ENCODE assay signal across 8 mouse cellular contexts in genomic region chr8:11549706-11550105, GRCm38 (mm10). TPM values are rescaled to one million over a fixed set of nuclear protein-coding genes. Genes with fewer than 3 reads are reported as not detected.
DNase-seq lines count a peak whose midpoint lies in the region; ATAC-seq and TF ChIP-seq lines count a peak whose summit lies in the region.

No protein-coding gene starts in this region.

- no peak for TF ChIP-seq POLR2A in cerebellum, adult 2 months (IDR thresholded peaks at IDR 0.05; ENCODE audit: borderline replicate concordance, insufficient read depth, low read length)

- no peaks in the 10 kb centered on the region for H3K27me3 ChIP-seq in cerebellum, adult 2 months (ENCODE audit: control insufficient read depth, insufficient read depth, low read length)
- H3K27me3 ChIP-seq in forebrain, postnatal 0 days (ENCODE audit: insufficient read depth, low read length), result no peaks in the 10 kb centered on the region
- no peaks in the 10 kb centered on the region for H3K27me3 ChIP-seq in intestine, embryonic 15.5 days (replicated peaks)
- no peaks in the 10 kb centered on the region for H3K27me3 ChIP-seq in neural tube, embryonic 13.5 days

- DNase-seq in urinary bladder, postnatal 25 days (ENCODE audit: low spot score), result peak; percentile 28
- no peak for DNase-seq in urinary bladder, postnatal 4 days (ENCODE audit: low spot score in 2 of 2)
- peak; percentile 38 to 54 for DNase-seq in cerebellum, adult 2 months
- DNase-seq in forebrain, postnatal 0 days, result peak; percentile 53
- peak; percentile 47 to 58 for DNase-seq in lung, adult 18-20 months

- H3K36me3 ChIP-seq in forebrain, postnatal 0 days (ENCODE audit: insufficient read depth), result no peaks in the 10 kb centered on the region; the same call in 1 of the 2 replicates
- no peaks in the 10 kb centered on the region; the same call in 1 of the 2 replicates for H3K36me3 ChIP-seq in intestine, embryonic 15.5 days
- 0 out of 2 replicates have a peak, but pooled peaks cover 12% of the 10 kb centered on the region for H3K36me3 ChIP-seq in neural tube, embryonic 13.5 days

- TF ChIP-seq CTCF in cerebellum, adult 2 months (IDR thresholded peaks at IDR 0.05; ENCODE audit: borderline replicate concordance, insufficient read depth, low read depth, low read length), result peak; percentile 45; the same call in 1 of the 2 replicates
- peak; percentile 68 for TF ChIP-seq CTCF in forebrain, postnatal 0 days (IDR thresholded peaks at IDR 0.05; ENCODE audit: low read depth)

- H3K4me2 ChIP-seq in forebrain, postnatal 0 days (ENCODE audit: low read depth), result peak overlapping the region; percentile 84
- peak overlapping the region; percentile 81 for H3K4me2 ChIP-seq in intestine, embryonic 15.5 days (replicated peaks)
- peak overlapping the region; percentile 77 for H3K4me2 ChIP-seq in neural tube, embryonic 13.5 days

- H3K9ac ChIP-seq in forebrain, postnatal 0 days, result peak overlapping the region; percentile 89; the same call in 1 of the 2 replicates
- H3K9ac ChIP-seq in intestine, embryonic 15.5 days, result peak overlapping the region; percentile 85
- peak overlapping the region; percentile 93 for H3K9ac ChIP-seq in neural tube, embryonic 13.5 days

- no peak for ATAC-seq in forebrain, postnatal 0 days
- ATAC-seq in intestine, embryonic 15.5 days, result no peak
- ATAC-seq in neural tube, embryonic 13.5 days (ENCODE audit: low read depth), result no peak
- no peak for ATAC-seq in frontal cortex, adult (ENCODE audit: low TSS enrichment)

- 12% methylated on average over 7 of the region's 7 CpGs for WGBS in cerebellum, adult 2 months
- WGBS in forebrain, postnatal 0 days, result 23% methylated on average over 7 of the region's 7 CpGs
- WGBS in intestine, embryonic 15.5 days, result 18% methylated on average over 7 of the region's 7 CpGs
- 19% methylated on average over 7 of the region's 7 CpGs for WGBS in neural tube, embryonic 13.5 days

- H3K27ac ChIP-seq in cerebellum, adult 2 months (ENCODE audit: insufficient read depth, low read length), result no peak overlapping the region
- peak overlapping the region; percentile 92 for H3K27ac ChIP-seq in forebrain, postnatal 0 days (ENCODE audit: low read depth, low read length)
- H3K27ac ChIP-seq in intestine, embryonic 15.5 days, result peak overlapping the region; percentile 94; the same call in 1 of the 2 replicates
- peak overlapping the region; percentile 92; the same call in 1 of the 2 replicates for H3K27ac ChIP-seq in neural tube, embryonic 13.5 days (replicated peaks)

- H3K4me3 ChIP-seq in cerebellum, adult 2 months (replicated peaks; ENCODE audit: insufficient read depth, low read depth, low read length), result peak overlapping the region; percentile 35
- peak overlapping the region; percentile 70 for H3K4me3 ChIP-seq in forebrain, postnatal 0 days (ENCODE audit: low read depth, low read length)
- peak overlapping the region; percentile 72 for H3K4me3 ChIP-seq in intestine, embryonic 15.5 days (replicated peaks)
- peak overlapping the region; percentile 82 for H3K4me3 ChIP-seq in neural tube, embryonic 13.5 days

- no peaks in the 10 kb centered on the region; the same call in 1 of the 2 replicates for H3K4me1 ChIP-seq in cerebellum, adult 2 months (ENCODE audit: control insufficient read depth, insufficient read depth, low read length)
- peaks cover 8% of the 10 kb centered on the region; the same call in 1 of the 2 replicates for H3K4me1 ChIP-seq in forebrain, postnatal 0 days (ENCODE audit: insufficient read depth)
- H3K4me1 ChIP-seq in intestine, embryonic 15.5 days (replicated peaks), result peaks cover 20% of the 10 kb centered on the region; the same call in 1 of the 2 replicates
- peaks cover 28% of the 10 kb centered on the region for H3K4me1 ChIP-seq in neural tube, embryonic 13.5 days (replicated peaks)

- no peaks in the 10 kb centered on the region for H3K9me3 ChIP-seq in forebrain, postnatal 0 days (ENCODE audit: low read length)
- no peaks in the 10 kb centered on the region for H3K9me3 ChIP-seq in intestine, embryonic 15.5 days
- H3K9me3 ChIP-seq in neural tube, embryonic 13.5 days, result no peaks in the 10 kb centered on the region

RNA-seq across cellular contexts. Expression of gene Cars2, which starts 0.9 kb away (rescaled TPM):
- 27.4 and 27.6 TPM in 2 replicates for polyA plus RNA-seq in cerebellum, adult 2 months (2012; rRNA removed)
- total RNA-seq in forebrain, postnatal 0 days (2014; rRNA removed), result 39.3 and 49.9 TPM in 2 replicates
- 23.3 and 25.9 TPM in 2 replicates for polyA plus RNA-seq in forebrain, postnatal 0 days (2015; fragmentation: Nextera tagmentation; extraction: Ambion mirVana)
- polyA plus RNA-seq in intestine, embryonic 15.5 days (2015; fragmentation: Nextera tagmentation; extraction: Ambion mirVana), result 26.2 and 33.1 TPM in 2 replicates
- 25.1 and 25.4 TPM in 2 replicates for polyA plus RNA-seq in neural tube, embryonic 13.5 days (2015; fragmentation: Nextera tagmentation; extraction: Ambion mirVana)

RNA-seq across cellular contexts. Expression of gene Ing1, which starts 5.7 kb away (rescaled TPM):
- 39.2 and 42.2 TPM in 2 replicates for polyA plus RNA-seq in cerebellum, adult 2 months (2012; rRNA removed)
- total RNA-seq in forebrain, postnatal 0 days (2014; rRNA removed), result 30.8 and 34.7 TPM in 2 replicates
- polyA plus RNA-seq in forebrain, postnatal 0 days (2015; fragmentation: Nextera tagmentation; extraction: Ambion mirVana), result 43.5 and 49.9 TPM in 2 replicates
- polyA plus RNA-seq in intestine, embryonic 15.5 days (2015; fragmentation: Nextera tagmentation; extraction: Ambion mirVana), result 34.2 and 35.0 TPM in 2 replicates
- 54.4 and 56.9 TPM in 2 replicates for polyA plus RNA-seq in neural tube, embryonic 13.5 days (2015; fragmentation: Nextera tagmentation; extraction: Ambion mirVana)

RNA-seq across cellular contexts. Expression of gene Naxd, which starts 52.4 kb away (rescaled TPM):
- 105 and 114 TPM in 2 replicates for polyA plus RNA-seq in cerebellum, adult 2 months (2012; rRNA removed)
- total RNA-seq in forebrain, postnatal 0 days (2014; rRNA removed), result 89.1 and 111 TPM in 2 replicates
- polyA plus RNA-seq in forebrain, postnatal 0 days (2015; fragmentation: Nextera tagmentation; extraction: Ambion mirVana), result 130 and 134 TPM in 2 replicates
- polyA plus RNA-seq in intestine, embryonic 15.5 days (2015; fragmentation: Nextera tagmentation; extraction: Ambion mirVana), result 94.4 and 101 TPM in 2 replicates
- polyA plus RNA-seq in neural tube, embryonic 13.5 days (2015; fragmentation: Nextera tagmentation; extraction: Ambion mirVana), result 148 and 150 TPM in 2 replicates

Comparison
In these comparisons a context has a peak if more than half of its experiments do, and no peak if none do; other contexts are left out.
1. DNase-seq: peak in urinary bladder, postnatal 25 days (single experiment), cerebellum, adult 2 months (2 of 2), forebrain, postnatal 0 days (single experiment) and lung, adult 18-20 months (2 of 2); none in urinary bladder, postnatal 4 days (0 of 2).
2. Peak in every context shown above with its lines, with median percentiles within 50 percentile points of each other: H3K4me3 ChIP-seq, H3K4me2 ChIP-seq and H3K9ac ChIP-seq.